Mouse (Mus musculus): ENCODE results near the gene Trak1. TPM values are rescaled to one million over a fixed set of nuclear protein-coding genes. Genes with fewer than 3 reads are reported as not detected.

Gene Trak1
- polyA plus RNA-seq, 1 experiment, result 44.1 TPM

DNA sequence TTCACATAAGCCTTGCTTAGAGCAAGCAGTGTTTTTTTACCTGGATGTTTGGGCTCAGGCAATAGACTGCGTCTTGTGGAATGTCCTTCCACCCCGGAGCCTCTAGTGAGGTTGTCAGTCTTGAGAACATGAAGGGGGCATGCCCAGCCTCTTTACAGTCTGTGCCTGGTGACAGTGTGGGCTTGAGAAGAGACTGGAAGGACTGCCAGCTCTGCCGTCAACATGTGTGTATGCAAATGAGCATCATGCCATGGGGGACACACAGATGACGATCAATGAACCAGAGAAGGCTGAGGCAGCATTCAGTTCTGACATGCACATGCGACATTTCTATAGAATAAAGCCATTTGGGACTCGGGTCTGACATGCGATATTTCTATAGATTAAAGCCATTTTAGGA, 132.3 kb downstream of the Trak1 start:
- H3K27me3 ChIP-seq (ENCODE audit: control insufficient read depth, insufficient read depth, low read length, poor library complexity, severe bottlenecking), result no peaks in the 10 kb centered on the region

DNA sequence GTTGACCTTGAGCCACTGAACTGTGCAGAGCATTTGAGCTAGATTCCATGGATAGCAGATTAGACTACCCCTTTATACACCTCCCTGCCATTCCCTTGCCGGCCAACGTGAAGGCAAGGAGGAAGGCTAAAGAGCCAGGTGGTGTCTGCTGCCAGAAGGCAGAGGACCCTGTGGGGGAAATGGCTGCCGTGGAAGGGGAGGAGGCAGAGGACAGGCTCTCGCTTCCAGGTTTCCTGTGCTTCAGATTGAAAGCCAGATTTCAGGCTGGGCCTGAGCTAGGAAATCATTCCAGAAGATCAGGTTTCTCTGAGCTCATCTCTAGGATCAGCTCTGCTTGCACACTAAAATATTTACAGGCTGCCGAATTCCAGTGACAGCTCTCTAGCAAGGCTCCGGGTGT, 133.1 kb downstream of the Trak1 start:
- H3K27ac ChIP-seq (ENCODE audit: insufficient read depth, low read length), result no peak overlapping the region
- no peaks in the 10 kb centered on the region for H3K9me3 ChIP-seq (replicated peaks; ENCODE audit: control insufficient read depth, insufficient read depth, low read length, poor library complexity, severe bottlenecking)
- H3K4me3 ChIP-seq (ENCODE audit: low read depth, low read length), result no peak overlapping the region
- no peaks in the 10 kb centered on the region for H3K36me3 ChIP-seq (ENCODE audit: control insufficient read depth, insufficient read depth, low read length, poor library complexity, severe bottlenecking)
- H3K4me1 ChIP-seq (ENCODE audit: control insufficient read depth, insufficient read depth, low read length), result no peaks in the 10 kb centered on the region
- no peaks in the 10 kb centered on the region for H3K27me3 ChIP-seq (ENCODE audit: control insufficient read depth, insufficient read depth, low read length, poor library complexity, severe bottlenecking)
- no peak for TF ChIP-seq EP300 (IDR thresholded peaks at IDR 0.05; ENCODE audit: insufficient read depth, low read depth, low read length)
- TF ChIP-seq CTCF (IDR thresholded peaks at IDR 0.05; ENCODE audit: low read depth, low read length), result no peak
- TF ChIP-seq POLR2A (IDR thresholded peaks at IDR 0.05; ENCODE audit: insufficient read depth, low read length), result no peak
- H3K9ac ChIP-seq (ENCODE audit: low read depth, poor library complexity, severe bottlenecking), result no peak overlapping the region

More for the DNA sequence above, 132.3 kb downstream of the Trak1 start:
- H3K9me3 ChIP-seq (replicated peaks; ENCODE audit: control insufficient read depth, insufficient read depth, low read length, poor library complexity, severe bottlenecking), result no peaks in the 10 kb centered on the region
- H3K4me3 ChIP-seq (ENCODE audit: low read depth, low read length), result no peak overlapping the region
- H3K36me3 ChIP-seq (ENCODE audit: control insufficient read depth, insufficient read depth, low read length, poor library complexity, severe bottlenecking), result no peaks in the 10 kb centered on the region
- H3K4me1 ChIP-seq (ENCODE audit: control insufficient read depth, insufficient read depth, low read length), result no peaks in the 10 kb centered on the region
- H3K27ac ChIP-seq (ENCODE audit: insufficient read depth, low read length), result no peak overlapping the region
- H3K9ac ChIP-seq (ENCODE audit: low read depth, poor library complexity, severe bottlenecking), result no peak overlapping the region
- TF ChIP-seq POLR2A (IDR thresholded peaks at IDR 0.05; ENCODE audit: insufficient read depth, low read length) (no peak), CTCF (IDR thresholded peaks at IDR 0.05; ENCODE audit: low read depth, low read length) (no peak)

DNA sequence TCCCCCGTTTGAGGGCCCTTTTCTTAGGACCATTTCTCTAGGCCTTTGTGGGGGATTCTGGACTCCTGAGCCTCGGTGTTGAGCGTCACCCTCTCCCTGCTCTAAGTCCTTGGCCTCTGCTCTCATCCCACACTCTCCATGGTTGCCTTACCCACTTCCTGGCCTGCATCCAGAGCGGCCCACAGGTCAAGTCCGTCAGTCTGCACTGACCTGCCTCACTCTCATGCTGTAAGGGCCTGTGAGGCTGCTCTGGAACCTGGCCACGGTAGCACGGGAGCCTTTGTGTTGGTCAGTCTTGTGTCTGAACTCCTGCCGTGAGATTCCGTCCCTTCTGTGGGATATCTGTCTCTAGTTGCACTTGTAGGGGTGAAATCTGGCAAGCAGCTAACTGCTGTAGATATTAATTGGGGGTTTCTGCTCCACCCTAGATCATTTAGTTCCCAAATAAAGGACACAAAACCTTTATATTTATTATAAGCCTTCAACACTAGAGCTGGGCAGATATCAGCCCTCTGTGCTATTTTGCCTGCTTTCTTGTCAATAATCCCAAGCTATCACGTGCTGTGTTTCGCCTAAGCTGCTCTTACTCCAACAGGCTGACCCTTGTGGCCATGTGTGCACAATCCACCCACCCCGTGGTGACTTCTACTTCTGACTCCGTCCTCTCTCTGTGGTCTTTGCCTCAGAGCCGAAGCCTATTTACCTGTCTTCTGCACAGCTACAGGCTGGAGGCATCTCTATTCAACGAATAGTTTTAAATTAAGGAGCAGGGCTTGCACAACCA, 136.6 kb downstream of the Trak1 start:
- Histone ChIP-seq H3K4me1 (ENCODE audit: control insufficient read depth, insufficient read depth, low read length) (no peaks in the 10 kb centered on the region), H3K4me3 (ENCODE audit: low read depth, low read length) (no peak overlapping the region), H3K27me3 (ENCODE audit: control insufficient read depth, insufficient read depth, low read length, poor library complexity, severe bottlenecking) (no peaks in the 10 kb centered on the region), H3K36me3 (ENCODE audit: control insufficient read depth, insufficient read depth, low read length, poor library complexity, severe bottlenecking) (no peaks in the 10 kb centered on the region), H3K9me3 (replicated peaks; ENCODE audit: control insufficient read depth, insufficient read depth, low read length, poor library complexity, severe bottlenecking) (no peaks in the 10 kb centered on the region), H3K9ac (ENCODE audit: low read depth, poor library complexity, severe bottlenecking) (no peak overlapping the region), H3K27ac (ENCODE audit: insufficient read depth, low read length) (no peak overlapping the region)
- TF ChIP-seq POLR2A (IDR thresholded peaks at IDR 0.05; ENCODE audit: insufficient read depth, low read length), result no peak
- TF ChIP-seq EP300 (IDR thresholded peaks at IDR 0.05; ENCODE audit: insufficient read depth, low read depth, low read length), result no peak
- TF ChIP-seq CTCF (IDR thresholded peaks at IDR 0.05; ENCODE audit: low read depth, low read length), result no peak

DNA sequence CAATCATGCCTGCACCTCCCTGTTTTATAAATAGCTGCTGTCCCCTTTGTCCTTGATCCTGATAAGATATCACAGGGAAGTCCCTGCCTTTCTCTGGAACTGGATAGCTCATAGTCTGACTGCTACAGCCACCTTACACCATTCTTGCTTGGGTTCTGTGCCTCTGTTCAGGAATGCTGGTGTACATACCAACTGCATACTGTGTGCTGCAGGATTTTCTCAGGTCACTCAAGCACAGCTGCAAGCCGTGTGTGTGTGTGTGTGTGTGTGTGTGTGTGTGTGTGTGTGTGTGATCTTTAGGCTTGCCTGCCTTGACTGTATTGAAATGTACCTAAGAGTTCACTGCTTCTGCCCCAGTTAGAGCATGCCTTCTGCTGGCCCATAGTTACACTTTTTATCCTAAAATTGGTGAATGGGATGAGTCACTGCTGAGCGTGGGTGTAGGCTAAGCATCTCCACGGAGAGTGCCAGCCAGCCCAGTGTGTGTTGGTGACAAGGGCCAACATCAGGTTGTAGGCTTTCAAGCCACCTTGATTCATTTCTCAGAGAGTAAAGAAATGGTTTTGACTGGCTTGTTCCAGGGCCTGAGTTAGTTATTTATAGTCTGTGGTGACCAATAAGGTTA, 138.1 kb downstream of the Trak1 start:
- H3K27ac ChIP-seq (ENCODE audit: insufficient read depth, low read length), result no peak overlapping the region
- H3K4me1 ChIP-seq (ENCODE audit: control insufficient read depth, insufficient read depth, low read length), result no peaks in the 10 kb centered on the region
- H3K9me3 ChIP-seq (replicated peaks; ENCODE audit: control insufficient read depth, insufficient read depth, low read length, poor library complexity, severe bottlenecking), result no peaks in the 10 kb centered on the region
- no peaks in the 10 kb centered on the region for H3K36me3 ChIP-seq (ENCODE audit: control insufficient read depth, insufficient read depth, low read length, poor library complexity, severe bottlenecking)
- H3K9ac ChIP-seq (ENCODE audit: low read depth, poor library complexity, severe bottlenecking), result no peak overlapping the region
- no peaks in the 10 kb centered on the region for H3K27me3 ChIP-seq (ENCODE audit: control insufficient read depth, insufficient read depth, low read length, poor library complexity, severe bottlenecking)
- TF ChIP-seq CTCF (IDR thresholded peaks at IDR 0.05; ENCODE audit: low read depth, low read length) (no peak), EP300 (IDR thresholded peaks at IDR 0.05; ENCODE audit: insufficient read depth, low read depth, low read length) (no peak), POLR2A (IDR thresholded peaks at IDR 0.05; ENCODE audit: insufficient read depth, low read length) (no peak)
- no peak overlapping the region for H3K4me3 ChIP-seq (ENCODE audit: low read depth, low read length)

DNA sequence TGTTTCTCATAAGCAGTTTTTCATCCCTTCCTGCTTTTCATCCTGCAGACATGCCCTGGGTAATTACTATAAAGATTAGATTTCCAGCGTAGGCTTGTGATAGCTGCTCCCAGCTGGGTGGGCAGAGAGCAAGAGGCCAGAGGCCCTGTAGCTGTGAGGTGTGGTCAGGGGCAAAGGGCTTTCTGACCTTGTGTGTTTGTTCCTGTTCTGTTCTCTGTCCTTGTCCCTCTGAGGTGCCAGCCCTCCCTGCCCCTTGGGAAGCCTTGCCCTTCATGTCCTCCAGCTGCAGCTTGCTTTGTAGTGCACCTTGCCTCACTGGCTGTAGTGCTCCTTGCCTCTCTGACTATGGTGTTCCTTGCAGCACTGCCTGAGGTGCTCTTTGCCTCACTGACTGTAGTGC, 139.2 kb downstream of the Trak1 start:
- Histone ChIP-seq H3K27ac (ENCODE audit: insufficient read depth, low read length) (no peak overlapping the region), H3K4me3 (ENCODE audit: low read depth, low read length) (no peak overlapping the region), H3K4me1 (ENCODE audit: control insufficient read depth, insufficient read depth, low read length) (no peaks in the 10 kb centered on the region), H3K9ac (ENCODE audit: low read depth, poor library complexity, severe bottlenecking) (no peak overlapping the region), H3K27me3 (ENCODE audit: control insufficient read depth, insufficient read depth, low read length, poor library complexity, severe bottlenecking) (no peaks in the 10 kb centered on the region), H3K9me3 (replicated peaks; ENCODE audit: control insufficient read depth, insufficient read depth, low read length, poor library complexity, severe bottlenecking) (no peaks in the 10 kb centered on the region), H3K36me3 (ENCODE audit: control insufficient read depth, insufficient read depth, low read length, poor library complexity, severe bottlenecking) (no peaks in the 10 kb centered on the region)
- no peak for TF ChIP-seq EP300 (IDR thresholded peaks at IDR 0.05; ENCODE audit: insufficient read depth, low read depth, low read length)
- TF ChIP-seq POLR2A (IDR thresholded peaks at IDR 0.05; ENCODE audit: insufficient read depth, low read length), result no peak
- TF ChIP-seq CTCF (IDR thresholded peaks at IDR 0.05; ENCODE audit: low read depth, low read length), result no peak

DNA sequence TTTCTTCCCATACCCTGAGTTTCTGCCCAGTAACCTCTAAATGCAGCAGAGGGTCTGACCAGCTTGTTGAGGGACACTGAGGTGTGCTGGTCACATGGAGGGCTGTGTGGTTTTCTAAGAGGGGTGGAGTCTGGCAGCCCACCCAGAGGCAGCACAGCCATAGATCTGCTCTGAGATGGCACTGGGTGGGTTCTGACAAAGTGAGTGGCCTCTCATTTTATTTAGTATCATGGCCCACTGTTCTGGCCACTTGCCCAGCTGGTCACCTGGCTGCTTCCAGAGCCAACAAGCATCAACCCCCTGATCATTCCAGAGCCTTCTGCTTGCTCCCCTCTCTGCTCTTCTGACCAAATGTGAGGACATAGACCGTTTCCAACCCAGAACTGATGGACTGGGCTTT, 144.8 kb downstream of the Trak1 start:
- no peaks in the 10 kb centered on the region for H3K9me3 ChIP-seq (replicated peaks; ENCODE audit: control insufficient read depth, insufficient read depth, low read length, poor library complexity, severe bottlenecking)
- H3K4me3 ChIP-seq (ENCODE audit: low read depth, low read length), result no peak overlapping the region
- H3K27ac ChIP-seq (ENCODE audit: insufficient read depth, low read length), result no peak overlapping the region
- no peaks in the 10 kb centered on the region for H3K4me1 ChIP-seq (ENCODE audit: control insufficient read depth, insufficient read depth, low read length)
- H3K36me3 ChIP-seq (ENCODE audit: control insufficient read depth, insufficient read depth, low read length, poor library complexity, severe bottlenecking), result no peaks in the 10 kb centered on the region
- TF ChIP-seq POLR2A (IDR thresholded peaks at IDR 0.05; ENCODE audit: insufficient read depth, low read length), result no peak
- H3K9ac ChIP-seq (ENCODE audit: low read depth, poor library complexity, severe bottlenecking), result no peak overlapping the region
- H3K27me3 ChIP-seq (ENCODE audit: control insufficient read depth, insufficient read depth, low read length, poor library complexity, severe bottlenecking), result no peaks in the 10 kb centered on the region

All from ES-Bruce4 (cell line).